Mouse (Mus musculus): Measurements from ENCODE around the gene Rnf225.

Rnf225 gene

DNA sequence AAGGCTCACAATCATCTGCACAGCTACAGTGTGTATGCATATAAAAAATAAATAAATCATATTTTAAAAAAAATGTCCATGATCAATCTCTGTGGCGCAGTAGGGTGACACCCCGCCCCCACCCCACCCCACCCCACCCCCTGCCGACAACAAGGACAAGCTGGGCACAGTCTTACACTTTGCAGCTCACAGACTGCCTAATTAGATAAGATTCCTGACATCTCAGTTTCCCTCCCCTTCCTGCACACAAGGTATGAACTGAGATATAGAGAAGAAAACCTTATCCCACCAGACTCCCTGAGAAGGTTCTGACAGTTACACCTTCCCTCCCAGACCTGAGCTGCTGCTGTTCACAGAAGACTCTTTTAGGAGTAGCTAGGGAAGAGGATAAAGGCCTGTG lies 7.6 kb downstream of the Rnf225 start:
- 77% methylated on average over 3 of the region's 3 CpGs for WGBS

DNA sequence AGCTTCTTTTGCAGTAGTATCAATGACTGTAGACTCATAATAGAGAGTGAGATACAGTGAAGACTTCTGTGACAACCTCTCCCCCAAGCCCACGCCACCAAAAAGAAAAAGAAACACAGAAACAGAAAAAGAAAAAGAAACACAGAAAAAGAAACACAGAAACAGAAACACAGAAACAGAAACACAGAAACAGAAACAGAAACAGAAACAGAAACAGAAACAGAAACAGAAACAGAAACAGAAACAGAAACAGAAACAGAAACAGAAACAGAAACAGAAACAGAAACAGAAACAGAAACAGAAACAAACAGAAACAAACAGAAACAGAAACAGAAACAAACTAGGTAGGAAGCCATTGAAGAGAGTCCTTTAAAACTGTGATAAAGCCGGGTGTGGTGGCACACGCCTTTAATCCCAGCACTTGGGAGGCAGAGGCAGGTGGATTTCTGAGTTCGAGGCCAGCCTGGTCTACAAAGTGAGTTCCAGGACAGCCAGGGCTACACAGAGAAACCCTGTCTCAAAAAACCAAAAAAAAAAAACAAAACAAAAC lies 10.1 kb downstream of the Rnf225 start:
- 91% methylated on average over 4 of the region's 4 CpGs for WGBS

DNA sequence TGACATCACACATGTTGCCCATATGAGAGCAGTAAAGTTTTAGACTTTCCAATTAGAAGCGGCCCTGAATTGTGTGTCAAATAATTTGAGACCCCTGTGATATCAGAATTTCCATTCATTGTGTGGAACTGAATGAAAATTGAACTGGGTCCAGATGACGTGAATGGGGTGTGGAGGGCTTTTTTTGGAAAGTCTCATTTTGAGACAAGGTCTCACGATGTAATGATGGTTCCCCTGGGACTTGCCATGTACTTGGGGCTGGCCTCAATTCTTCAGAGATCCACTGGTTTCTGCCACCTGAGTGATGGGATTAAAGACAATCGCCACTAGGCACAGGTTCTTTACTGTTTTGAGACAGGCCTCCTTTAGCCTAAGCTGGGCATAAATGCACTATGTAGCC lies 13.4 kb downstream of the Rnf225 start:
- 75% methylated on average over 4 of the region's 4 CpGs for WGBS

DNA sequence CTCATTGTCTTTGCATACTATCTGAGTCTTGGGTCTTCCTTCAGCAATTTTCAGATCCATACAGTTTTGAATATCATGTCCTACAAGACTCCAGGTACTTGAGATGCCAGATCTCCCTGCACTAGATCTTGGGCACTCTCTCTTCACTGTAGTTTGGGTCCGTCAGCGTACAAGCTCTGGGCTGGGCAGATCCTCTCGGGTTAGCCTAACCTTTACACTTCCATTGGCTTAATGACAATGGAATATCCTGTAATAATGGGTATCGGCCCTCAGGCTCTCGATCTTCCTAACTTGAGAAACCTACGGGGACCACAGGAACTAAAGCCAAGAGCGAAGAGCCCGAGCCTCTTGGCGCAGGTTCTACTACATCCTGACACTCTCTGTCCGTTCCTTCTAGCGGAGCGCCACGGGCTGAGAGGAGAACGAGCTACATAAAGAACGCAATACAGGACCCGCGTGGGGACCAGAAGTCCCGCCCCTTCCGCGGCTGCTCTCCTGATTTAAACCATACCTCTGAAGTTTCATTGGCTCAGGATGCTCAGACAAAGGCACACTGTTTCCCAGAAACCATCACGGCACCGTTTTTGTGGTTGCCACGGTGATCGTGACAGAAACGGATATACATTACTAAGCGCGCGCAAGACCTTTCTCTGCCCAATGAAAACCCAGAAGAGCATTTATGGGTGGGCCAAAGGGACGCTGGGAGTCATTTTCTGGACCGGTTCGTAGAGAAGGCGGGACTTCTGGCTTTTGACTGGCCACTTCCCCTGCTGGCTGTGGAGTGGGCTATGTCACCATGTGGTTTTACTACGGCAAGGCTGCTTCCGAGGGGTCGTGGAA lies 22.0 kb downstream of the Rnf225 start:
- 6% methylated on average over 35 of the region's 35 CpGs for whole genome bisulfite sequencing

DNA sequence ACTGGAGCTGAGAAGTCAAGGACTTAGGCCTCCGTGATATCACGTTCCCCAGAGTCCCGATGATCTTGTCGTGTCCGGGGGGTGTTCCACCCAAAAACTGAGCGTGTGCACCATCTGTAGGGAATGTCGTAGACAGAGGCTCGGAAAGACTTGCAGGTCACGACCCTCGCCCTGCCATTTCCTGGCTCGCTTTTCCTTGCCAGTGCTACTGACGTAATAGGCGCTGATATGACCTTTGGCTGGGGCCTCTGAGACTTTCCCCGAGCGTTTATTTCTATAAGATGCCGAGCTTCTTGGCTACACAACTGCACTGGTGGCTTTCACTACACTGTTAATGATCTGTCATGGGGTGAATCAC lies 22.6 kb downstream of the Rnf225 start:
- WGBS, result 8% methylated on average over 16 of the region's 16 CpGs

DNA sequence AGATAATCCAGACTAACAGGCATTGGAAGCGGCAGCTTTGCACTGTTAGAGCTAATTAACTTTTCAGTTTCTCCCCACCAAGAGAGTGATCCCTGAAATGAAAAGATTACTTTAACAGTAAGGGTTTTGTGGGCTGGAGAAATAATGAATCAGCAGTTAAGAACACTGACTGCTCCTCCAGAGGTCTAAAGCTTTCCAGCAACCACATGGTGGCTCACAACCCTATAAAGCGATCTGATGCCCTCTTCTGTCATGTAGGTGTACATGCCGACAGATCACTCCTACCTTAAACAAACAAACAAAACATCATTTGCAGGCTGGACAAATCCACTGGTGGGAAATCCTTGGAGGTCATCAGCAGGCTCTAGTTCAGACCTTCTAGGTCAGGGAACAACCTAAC lies 27.7 kb downstream of the Rnf225 start:
- WGBS, result 44% methylated on average over 3 of the region's 3 CpGs

DNA sequence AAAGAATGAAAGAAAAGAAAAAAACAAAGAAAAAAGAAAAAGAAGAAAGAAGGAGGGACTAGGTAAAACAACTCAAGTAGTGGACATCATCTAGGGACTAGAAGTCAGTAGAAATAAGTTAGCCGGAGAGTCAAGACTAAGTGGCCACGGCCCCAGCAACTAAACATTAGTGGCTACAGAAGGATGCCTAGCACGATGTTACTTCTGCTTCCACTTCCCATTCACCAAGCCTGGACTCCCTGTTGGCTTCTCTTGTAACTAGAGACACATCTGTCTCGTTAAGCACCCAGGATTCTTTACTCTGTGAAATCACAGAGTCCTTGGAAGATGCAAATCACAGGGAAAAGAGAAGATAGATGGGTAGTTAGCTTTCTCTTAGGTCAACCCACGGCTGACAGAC lies 30.3 kb downstream of the Rnf225 start:
- 63% methylated on average over 5 of the region's 5 CpGs for WGBS

DNA sequence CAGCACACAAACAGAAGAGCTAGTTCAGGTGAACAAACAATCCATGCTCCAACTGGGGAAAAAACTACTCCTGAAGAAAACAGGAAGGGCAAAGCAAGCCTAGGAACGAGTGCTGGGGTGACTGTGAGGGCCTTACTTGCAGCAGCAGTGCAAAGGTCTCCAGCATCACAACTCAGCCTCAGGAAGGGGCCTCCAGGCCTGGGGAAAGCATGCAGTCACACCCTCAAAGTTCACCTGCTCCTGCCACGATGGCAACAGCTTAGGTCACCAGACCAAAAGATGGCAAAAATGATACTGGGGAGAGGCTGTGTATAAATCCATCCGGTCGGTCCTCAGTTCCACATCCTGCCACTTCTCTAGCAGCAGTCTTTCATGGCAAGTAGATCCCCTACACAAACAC lies 31.7 kb downstream of the Rnf225 start:
- WGBS, result 81% methylated on average over 4 of the region's 4 CpGs

DNA sequence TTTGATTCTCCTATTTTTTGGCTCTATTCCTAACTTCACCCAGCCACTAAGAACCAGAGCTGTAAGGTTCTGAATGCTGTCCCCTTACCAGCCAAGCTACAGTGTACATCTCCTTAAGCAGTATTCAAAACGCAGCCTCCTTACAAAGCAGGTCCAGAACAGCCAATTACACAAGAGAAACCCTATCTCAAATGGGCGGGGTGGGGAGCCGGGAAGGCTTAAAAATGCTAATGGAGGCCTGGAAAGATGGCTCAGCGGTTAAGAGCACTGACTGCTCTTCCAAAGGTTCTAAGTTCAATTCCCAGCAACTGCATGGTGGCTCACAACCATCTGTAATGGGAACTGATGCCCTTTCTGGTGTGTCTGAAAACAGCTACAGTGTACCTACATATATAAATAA lies 32.5 kb downstream of the Rnf225 start:
- 49% methylated on average over 4 of the region's 4 CpGs for WGBS

DNA sequence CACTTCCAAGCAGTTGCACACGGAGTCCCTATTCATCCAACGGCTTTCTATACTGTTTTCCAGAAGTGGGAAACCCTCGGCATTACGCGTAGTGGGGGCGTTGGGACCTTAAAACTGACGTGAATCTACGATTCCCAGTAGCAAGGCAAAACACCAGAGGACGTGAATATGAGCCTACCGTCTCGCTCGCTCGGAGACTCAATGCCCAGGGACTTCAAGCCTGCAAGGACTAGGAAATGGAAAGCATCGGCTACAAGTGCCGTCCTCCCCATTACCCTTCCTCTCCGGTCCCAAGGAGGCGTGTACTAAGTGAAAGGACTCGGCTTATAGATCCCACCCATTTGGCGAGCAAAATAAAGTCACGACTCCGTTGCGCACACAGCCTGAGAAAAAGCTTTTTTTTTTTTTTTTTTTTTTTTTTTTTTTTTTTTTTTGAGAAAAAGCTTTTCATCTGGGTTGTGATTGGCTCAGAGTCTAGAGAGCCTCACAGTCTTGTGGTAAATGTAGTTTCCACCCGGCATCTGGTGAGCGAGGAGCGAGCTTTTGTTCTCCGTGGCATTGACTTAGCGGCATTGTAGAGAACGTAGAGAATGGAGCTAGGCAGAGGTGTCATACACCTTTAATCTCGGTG lies 34.4 kb downstream of the Rnf225 start:
- WGBS, result 1% methylated on average over 29 of the region's 29 CpGs

DNA sequence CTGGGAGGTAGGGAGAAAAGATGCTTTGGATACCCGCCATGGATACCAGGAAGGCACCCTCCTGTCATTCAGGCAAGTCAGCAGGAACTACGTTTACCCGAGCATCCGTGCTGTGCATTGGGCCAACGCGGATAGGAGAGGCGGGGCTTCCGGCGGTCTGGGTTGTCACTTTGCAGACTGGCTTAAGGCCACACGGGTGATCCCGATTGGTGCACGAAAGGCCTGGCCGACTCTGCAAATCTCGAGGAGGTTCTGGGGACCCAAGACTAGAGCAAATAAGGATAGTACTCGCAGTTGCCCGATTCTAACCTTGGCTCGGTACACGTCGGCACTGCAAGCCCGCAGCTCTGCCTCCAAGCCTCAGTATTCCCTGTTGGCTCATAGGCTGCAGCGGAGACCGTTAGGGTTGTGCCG lies 38.5 kb downstream of the Rnf225 start, which contains the start of gene Zfp324:
TSS of gene Zfp324 (plus strand) at position 161 of the 414 bp plus-strand sequence.
- under 1% methylated on average over 23 of the region's 23 CpGs for WGBS

DNA sequence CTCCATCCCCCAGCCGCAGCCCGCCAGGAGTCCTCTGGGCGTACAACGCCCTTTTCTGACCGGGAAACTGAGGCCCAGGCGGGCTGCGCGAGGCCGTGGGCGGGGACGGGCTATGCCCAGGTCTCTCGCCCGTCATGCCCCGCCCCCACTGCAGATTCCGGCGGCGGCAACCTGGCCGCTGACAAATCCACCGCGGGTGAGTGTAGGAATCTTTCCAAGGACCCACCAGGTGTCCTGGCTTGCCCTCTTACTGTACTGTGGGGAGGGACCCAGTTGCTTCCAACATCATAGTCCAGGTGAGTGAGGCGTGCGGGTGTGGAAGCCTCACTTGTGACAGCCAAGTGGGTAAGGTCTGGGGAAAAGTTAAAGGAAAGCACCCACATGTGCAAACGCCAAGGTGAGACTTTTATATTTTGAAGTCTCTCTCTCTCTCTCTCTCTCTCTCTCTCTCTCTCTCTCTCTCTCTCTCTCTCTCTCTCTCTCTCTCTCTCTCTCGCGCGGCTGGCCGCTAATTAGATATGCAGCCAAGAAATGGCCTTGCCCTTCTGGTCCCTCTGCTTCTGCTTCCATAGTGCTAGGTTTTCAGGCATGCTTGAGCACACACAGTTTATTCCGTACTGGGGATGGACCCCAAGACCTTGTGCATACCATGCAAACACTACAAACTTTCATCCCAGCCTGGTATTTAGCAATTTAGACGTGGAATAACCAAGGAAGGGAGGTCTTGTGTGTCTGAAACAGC lies 39.1 kb downstream of the Rnf225 start:
- WGBS, result under 1% methylated on average over 29 of the region's 29 CpGs

DNA sequence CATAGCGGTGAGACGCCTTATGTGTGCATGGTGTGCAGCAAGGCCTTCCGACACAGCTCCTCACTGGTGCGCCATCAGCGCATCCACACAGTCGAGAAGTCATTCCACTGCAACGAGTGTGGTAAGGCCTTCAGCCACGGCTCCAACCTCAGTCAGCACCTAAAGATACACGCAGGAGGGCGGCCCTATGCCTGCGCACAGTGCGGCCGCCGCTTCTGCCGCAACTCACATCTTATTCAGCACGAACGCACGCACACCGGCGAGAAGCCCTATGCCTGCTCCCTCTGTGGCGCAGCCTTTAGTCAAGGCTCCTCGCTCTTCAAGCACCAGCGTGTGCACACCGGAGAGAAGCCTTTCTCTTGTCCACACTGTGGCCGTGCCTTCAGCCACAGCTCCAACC lies 43.7 kb downstream of the Rnf225 start:
- WGBS, result 96% methylated on average over 25 of the region's 25 CpGs

DNA sequence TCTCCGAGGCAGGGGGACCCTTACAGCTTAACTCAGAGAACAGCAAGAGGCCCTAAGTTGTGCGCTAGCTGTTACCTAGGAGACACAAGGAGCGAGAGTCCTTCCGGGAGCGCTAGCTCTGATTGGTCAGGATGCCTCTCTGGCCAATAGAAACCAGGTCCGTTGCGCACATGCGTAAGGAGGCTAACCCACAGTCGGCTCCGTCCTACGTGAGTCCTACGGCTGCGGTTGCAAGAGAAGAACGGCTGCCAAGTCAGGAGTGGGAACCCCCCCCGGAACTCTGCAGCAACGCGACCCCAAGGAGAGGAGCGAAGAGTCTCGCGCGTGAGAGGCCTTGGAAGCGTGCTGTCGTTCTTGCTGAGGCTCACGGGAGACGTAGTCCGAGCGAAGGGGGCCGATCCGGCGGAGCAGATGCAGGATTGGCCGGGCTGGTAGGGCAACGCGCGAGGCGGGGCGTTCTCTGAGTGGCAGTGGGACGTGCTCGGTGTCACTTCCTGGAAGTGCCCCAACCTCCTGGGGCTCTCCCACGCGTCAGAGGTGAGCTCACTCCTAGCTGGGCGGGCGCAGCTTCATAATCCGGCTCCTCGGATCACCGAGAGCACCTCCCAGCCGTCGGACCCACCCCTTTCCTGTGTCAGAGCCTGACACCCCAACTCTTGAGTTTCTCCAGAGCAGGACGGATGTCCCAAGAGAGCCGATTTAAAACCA lies 50.6 kb downstream of the Rnf225 start, which contains the start of gene Zfp446:
TSS of gene Zfp446 (plus strand) at position 167 of the 708 bp plus-strand sequence.
- WGBS, result under 1% methylated on average over 49 of the region's 49 CpGs

DNA sequence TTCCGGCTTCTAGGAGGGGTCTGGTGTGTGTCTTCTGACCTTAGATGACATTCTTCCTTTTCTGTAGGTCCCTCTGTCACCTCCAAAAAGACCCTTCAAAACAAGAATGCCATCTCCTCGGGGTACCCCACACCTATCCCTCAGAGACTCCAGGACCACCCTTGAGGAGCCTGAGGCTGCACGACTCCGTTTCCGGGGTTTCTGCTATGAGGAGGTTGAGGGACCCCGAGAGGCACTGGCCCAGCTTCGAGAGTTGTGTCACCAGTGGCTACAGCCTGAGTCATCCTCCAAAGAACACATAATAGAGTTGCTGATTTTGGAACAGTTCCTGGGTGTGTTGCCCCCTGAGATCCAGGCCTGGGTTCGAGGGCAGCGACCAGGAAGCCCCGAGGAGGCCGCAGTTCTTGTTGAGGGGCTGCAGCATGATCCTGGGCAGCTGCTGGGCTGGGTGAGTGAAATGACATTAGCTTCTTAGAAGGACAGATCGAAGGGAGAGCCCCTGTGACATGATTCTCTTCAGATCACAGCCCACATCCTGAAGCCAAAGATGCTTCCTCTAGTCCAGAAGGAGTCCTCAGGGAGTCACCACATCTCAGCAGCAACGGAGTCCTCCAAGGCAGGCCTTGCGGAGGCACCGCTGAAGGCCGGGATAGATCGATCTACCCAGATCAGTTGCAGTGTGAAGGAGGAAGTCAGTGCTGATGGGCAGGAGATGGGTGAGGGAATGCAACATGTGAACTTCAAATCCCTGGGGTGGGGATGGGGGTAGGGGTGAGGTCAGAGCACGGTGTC lies 51.9 kb downstream of the Rnf225 start:
- WGBS, result 82% methylated on average over 18 of the region's 18 CpGs

DNA sequence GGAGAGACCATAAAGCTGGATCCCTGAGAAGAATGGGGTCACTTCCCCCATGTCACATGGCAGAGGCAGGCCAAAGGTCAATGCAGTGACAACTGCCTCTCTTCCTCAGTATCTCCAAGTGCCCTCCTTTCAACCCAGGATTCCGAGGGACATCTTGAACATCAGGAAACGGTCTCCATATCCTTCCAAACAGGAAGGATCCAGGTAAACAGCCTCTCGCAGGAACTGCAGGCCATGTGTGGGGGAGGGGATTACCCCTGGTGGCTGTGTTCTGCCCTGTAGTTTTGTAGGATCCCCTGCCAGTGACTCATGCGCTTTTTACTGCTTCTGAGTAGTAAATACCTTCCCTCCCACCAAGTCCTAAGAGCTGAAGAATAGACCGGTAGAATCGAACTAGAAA lies 52.6 kb downstream of the Rnf225 start:
- WGBS, result 74% methylated on average over 6 of the region's 6 CpGs

DNA sequence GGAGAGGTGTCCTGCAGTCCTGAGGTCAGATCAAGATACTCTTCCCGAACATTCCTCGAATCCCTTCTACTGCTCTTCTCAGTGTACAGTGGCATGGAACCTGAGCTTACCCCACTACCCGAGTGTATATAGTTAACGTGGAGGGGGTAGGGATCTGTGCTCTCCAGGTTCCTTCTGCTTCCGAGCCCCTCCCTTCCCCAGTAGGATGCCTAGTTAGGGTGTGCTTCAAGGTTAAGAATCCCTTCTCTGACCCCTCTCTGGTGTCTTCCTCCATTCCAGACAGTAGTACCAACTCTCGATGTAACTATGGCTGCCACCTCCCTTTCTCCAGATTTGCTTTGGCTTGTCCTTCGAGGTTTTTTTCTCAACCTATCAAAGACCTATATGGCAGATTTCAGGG lies 53.1 kb downstream of the Rnf225 start:
- 87% methylated on average over 7 of the region's 7 CpGs for WGBS
